Mouse (Mus musculus): Measurements from ENCODE around the gene Slc41a2. TPM values are rescaled to one million over a fixed set of nuclear protein-coding genes. Genes with fewer than 3 reads are reported as not detected.
"Not testable (repeated sequence)": the region's sequence is repeated elsewhere in the genome, so short reads cannot be mapped to it uniquely, and the experiment has no call there.

Gene Slc41a2
- polyA plus RNA-seq, 1 experiment from 2014 or later, result 0.72 TPM

DNA sequence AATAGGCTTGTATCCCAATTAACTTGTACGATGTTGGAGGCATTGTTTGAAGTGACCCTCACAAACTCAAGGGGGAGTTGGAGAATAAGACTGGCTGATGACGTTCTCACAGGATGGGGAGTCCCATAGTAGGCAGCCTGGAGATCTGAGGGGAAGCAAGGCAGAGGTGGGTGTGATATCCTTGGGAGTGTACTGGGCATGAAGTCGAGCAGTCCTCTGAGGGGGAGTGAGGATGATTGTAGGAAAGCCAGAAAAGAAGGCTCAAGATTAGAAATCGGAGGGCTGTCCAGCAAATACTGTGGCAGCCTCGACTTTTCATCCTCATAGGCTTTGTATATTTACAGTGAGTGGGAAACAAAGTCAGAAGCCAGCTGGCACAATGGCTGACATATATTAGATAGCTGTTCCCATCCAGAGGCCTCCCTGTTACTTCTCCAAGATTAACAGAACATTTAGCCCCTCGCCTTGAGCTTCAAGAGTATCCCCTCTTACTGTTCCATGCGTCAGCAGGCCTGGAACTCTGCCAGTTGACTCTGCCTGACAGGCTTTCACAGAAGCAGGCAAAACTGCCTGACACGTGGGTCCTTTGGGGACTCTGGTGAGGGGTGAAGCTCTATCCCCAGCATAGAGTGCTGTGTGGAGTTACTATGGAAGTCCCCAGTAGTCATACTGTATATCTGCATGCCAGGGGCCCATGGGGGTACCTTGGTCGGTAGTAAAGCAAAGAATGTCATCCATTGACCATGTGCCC, 40.6 kb upstream of the Slc41a2 start:
- H3K36me3 ChIP-seq (ENCODE audit: control insufficient read depth, insufficient read depth, low read length), result peaks cover 19% of the 10 kb centered on the region
- H3K27me3 ChIP-seq (ENCODE audit: control insufficient read depth, insufficient read depth, low read length), result no peaks in the 10 kb centered on the region
- H3K4me1 ChIP-seq (ENCODE audit: control insufficient read depth in 2 of 2, insufficient read depth in 2 of 2, low read length in 2 of 2), result peaks cover 13 to 22% of the 10 kb centered on the region in 2 experiments
- WGBS, result 42% methylated on average over 9 of the region's 9 CpGs
- no peak overlapping the region for H3K4me2 ChIP-seq (ENCODE audit: low read length)
- no peak overlapping the region for H3K4me3 ChIP-seq (ENCODE audit: control insufficient read depth in 1 of 2, insufficient read depth in 1 of 2, low read depth in 1 of 2, low read length in 2 of 2)
- H3K27ac ChIP-seq (replicated peaks in 1 of 2; ENCODE audit: control insufficient read depth in 1 of 2, insufficient read depth in 1 of 2, low read depth in 2 of 2, low read length in 2 of 2), result peak overlapping the region in 1 of 2 experiments; percentile 19; a peak in 2 of 4 replicates
- no peak overlapping the region for H3K9ac ChIP-seq (ENCODE audit: low read length)
- peak; percentile 41; the same call in 1 of the 2 replicates for ATAC-seq (ENCODE audit: insufficient number of reproducible peaks, insufficient read depth, low FRiP score, low read depth)
- H3K9me3 ChIP-seq (ENCODE audit: control insufficient read depth, low read length), result no peaks in the 10 kb centered on the region

DNA sequence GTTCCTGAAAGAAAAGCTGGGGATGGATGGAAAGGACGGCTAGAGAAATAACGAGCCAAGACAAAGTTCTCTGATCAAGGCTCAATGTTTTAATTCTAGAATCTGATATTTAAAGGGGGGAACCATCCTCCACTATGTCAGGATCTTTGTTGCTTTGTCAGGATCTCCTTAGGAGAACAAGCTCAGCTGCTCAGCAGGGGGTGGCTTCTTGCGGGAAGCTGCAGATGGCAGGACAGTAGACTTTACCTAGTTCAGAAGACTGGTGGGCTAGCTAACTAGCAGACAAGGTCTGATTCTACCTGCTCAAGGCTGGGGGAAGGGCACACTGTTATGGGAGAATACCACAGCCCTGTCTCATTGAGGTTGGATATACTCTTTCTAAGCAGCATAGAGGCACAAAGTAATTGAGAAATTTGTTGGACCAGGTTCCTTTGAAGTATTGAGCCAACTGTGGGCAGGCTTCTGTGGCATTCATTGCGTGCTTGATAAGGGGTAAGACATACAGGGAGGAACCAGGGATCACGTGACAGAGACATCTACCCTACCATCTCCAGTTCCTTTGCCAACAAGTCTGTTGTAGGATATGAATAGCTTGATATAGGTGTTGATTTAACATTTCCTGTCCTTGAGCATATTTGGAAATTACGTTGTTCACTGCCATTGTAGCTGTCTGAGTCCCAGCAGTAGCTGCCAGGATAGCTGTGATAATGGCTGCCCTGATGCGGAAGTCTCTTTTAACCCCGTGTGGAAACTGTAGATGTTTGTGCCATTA, 39.4 kb upstream of the Slc41a2 start:
- H3K9ac ChIP-seq (ENCODE audit: low read length), result no peak overlapping the region
- H3K27ac ChIP-seq (replicated peaks in 1 of 2; ENCODE audit: control insufficient read depth in 1 of 2, insufficient read depth in 1 of 2, low read depth in 2 of 2, low read length in 2 of 2), result no peak overlapping the region
- H3K4me1 ChIP-seq (ENCODE audit: control insufficient read depth in 2 of 2, insufficient read depth in 2 of 2, low read length in 2 of 2), result peaks cover 13 to 22% of the 10 kb centered on the region in 2 experiments
- H3K4me3 ChIP-seq (ENCODE audit: control insufficient read depth in 1 of 2, insufficient read depth in 1 of 2, low read depth in 1 of 2, low read length in 2 of 2), result no peak overlapping the region
- peaks cover 25% of the 10 kb centered on the region for H3K36me3 ChIP-seq (ENCODE audit: control insufficient read depth, insufficient read depth, low read length)
- ATAC-seq (ENCODE audit: insufficient number of reproducible peaks, insufficient read depth, low FRiP score, low read depth), result no peak
- H3K9me3 ChIP-seq (ENCODE audit: control insufficient read depth, low read length), result no peaks in the 10 kb centered on the region
- no peak overlapping the region for H3K4me2 ChIP-seq (ENCODE audit: low read length)
- 62% methylated on average over 8 of the region's 8 CpGs for WGBS
- H3K27me3 ChIP-seq (ENCODE audit: control insufficient read depth, insufficient read depth, low read length), result no peaks in the 10 kb centered on the region

DNA sequence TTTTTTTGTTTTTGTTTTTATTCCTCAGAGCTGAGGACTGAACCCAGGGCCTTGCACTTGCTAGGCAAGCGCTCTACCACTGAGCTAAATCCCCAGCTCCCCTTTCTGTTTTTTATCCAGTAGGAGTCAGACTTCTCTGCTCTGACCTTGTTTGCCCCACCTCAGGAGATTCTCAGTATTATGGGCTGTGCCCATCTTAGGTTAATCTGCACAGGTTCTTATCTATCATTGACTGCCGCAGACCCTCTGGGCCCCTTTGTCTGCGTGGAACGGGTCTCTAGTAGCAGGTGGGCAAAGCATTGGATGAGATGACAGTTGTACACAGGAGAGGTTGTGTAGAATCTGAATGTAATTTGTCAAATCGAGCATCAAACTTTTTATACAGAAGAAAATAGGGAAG, 37.8 kb upstream of the Slc41a2 start:
- H3K9ac ChIP-seq (ENCODE audit: low read length); H3K27ac ChIP-seq (replicated peaks in 1 of 2; ENCODE audit: control insufficient read depth in 1 of 2, insufficient read depth in 1 of 2, low read depth in 2 of 2, low read length in 2 of 2); H3K4me2 ChIP-seq (ENCODE audit: low read length); H3K27me3 ChIP-seq (ENCODE audit: control insufficient read depth, insufficient read depth, low read length); H3K4me3 ChIP-seq (ENCODE audit: control insufficient read depth in 1 of 2, insufficient read depth in 1 of 2, low read depth in 1 of 2, low read length in 2 of 2); ATAC-seq (ENCODE audit: insufficient number of reproducible peaks, insufficient read depth, low FRiP score, low read depth); H3K9me3 ChIP-seq (ENCODE audit: control insufficient read depth, low read length): not testable (repeated sequence)
- Histone ChIP-seq H3K4me1 (ENCODE audit: control insufficient read depth in 2 of 2, insufficient read depth in 2 of 2, low read length in 2 of 2) (peaks cover 13 to 22% of the 10 kb centered on the region in 2 experiments), H3K36me3 (ENCODE audit: control insufficient read depth, insufficient read depth, low read length) (peaks cover 41% of the 10 kb centered on the region)
- 88% methylated on average over 5 of the region's 5 CpGs for WGBS

DNA sequence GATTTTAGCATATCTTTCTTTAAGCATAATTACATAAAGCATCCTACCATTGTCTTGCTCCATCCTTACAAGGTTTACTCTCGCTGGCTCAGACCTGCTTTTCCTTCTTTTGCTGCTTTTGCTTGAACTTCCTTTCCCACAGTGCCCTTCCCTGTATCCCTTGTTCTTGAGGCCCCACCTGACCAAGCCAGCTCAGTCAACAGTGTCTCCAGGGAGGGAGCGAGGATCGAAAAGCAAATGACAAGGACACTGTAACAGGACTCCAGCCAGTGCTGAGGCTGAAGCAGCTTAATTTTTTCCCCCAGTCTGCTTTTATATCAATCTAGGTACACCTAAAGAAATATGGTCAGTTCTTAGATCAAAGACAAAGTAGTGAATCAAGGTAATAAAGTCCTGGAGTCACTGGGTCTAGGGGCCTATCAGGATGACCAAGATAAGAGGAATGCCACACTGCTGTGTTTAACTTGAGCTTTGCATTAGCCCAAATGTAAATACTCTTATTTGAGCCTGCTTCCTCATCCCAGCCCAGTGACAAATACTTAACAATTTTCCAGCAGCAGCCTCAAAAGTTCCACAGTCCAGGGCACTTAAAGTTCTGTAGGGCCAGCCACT, 36.5 kb upstream of the Slc41a2 start:
- Histone ChIP-seq H3K9ac (ENCODE audit: low read length) (no peak overlapping the region), H3K36me3 (ENCODE audit: control insufficient read depth, insufficient read depth, low read length) (peaks cover 47% of the 10 kb centered on the region), H3K9me3 (ENCODE audit: control insufficient read depth, low read length) (no peaks in the 10 kb centered on the region), H3K4me1 (ENCODE audit: control insufficient read depth in 2 of 2, insufficient read depth in 2 of 2, low read length in 2 of 2) (peaks cover 13 to 22% of the 10 kb centered on the region in 2 experiments), H3K27me3 (ENCODE audit: control insufficient read depth, insufficient read depth, low read length) (no peaks in the 10 kb centered on the region), H3K27ac (replicated peaks in 1 of 2; ENCODE audit: control insufficient read depth in 1 of 2, insufficient read depth in 1 of 2, low read depth in 2 of 2, low read length in 2 of 2) (no peak overlapping the region), H3K4me3 (ENCODE audit: control insufficient read depth in 1 of 2, insufficient read depth in 1 of 2, low read depth in 1 of 2, low read length in 2 of 2) (no peak overlapping the region), H3K4me2 (ENCODE audit: low read length) (no peak overlapping the region)
- 90% methylated on average over 3 of the region's 3 CpGs for WGBS
- no peak for ATAC-seq (ENCODE audit: insufficient number of reproducible peaks, insufficient read depth, low FRiP score, low read depth)

DNA sequence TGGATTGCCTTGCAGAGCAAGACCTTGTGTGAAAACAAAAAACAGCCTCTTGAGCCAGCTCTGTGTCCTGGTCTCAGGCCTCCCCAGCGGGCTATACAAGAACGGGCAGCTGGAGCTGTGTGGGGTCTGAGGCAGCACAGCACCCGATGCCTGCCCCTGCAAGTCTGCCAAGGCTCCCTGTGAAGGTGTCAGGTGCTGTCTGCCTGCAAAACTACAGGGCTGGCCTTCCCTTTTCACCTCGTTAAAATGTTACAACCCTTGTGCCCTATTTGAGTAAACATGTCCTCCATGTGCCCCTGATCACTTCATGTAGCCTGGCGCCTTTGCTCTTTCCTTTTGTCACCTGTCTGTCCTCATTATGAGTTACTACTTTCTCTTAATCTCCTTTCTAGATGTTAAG, 31.2 kb upstream of the Slc41a2 start:
- Histone ChIP-seq H3K27me3 (ENCODE audit: control insufficient read depth, insufficient read depth, low read length) (no peaks in the 10 kb centered on the region), H3K4me1 (ENCODE audit: control insufficient read depth in 2 of 2, insufficient read depth in 2 of 2, low read length in 2 of 2) (no peaks in the 10 kb centered on the region), H3K4me2 (ENCODE audit: low read length) (no peak overlapping the region), H3K4me3 (ENCODE audit: control insufficient read depth in 1 of 2, insufficient read depth in 1 of 2, low read depth in 1 of 2, low read length in 2 of 2) (no peak overlapping the region), H3K9me3 (ENCODE audit: control insufficient read depth, low read length) (no peaks in the 10 kb centered on the region), H3K36me3 (ENCODE audit: control insufficient read depth, insufficient read depth, low read length) (peaks cover 86% of the 10 kb centered on the region), H3K27ac (replicated peaks in 1 of 2; ENCODE audit: control insufficient read depth in 1 of 2, insufficient read depth in 1 of 2, low read depth in 2 of 2, low read length in 2 of 2) (no peak overlapping the region), H3K9ac (ENCODE audit: low read length) (no peak overlapping the region)
- no peak for ATAC-seq (ENCODE audit: insufficient number of reproducible peaks, insufficient read depth, low FRiP score, low read depth)
- WGBS, result 85% methylated on average over 5 of the region's 5 CpGs

DNA sequence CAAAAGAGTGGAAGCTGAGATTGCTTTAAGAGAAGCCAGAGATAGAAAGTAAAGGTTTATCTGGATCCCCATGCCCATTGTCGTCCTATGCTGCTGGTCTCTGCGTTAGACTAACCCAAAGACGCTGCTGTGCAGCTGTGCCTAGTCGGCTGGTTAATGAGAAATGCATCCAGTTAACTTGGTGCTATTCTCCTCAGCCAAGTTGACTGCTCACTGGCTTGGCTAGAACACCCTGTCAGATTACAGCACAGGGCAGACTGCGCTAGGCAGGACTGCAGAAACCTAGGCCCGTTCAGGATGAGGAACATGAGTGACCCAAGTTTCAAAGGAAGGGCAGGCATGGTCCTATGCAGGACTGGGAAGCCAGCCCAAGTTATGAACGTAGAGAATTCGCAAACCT, 25.8 kb upstream of the Slc41a2 start:
- peaks cover 62% of the 10 kb centered on the region for H3K36me3 ChIP-seq (ENCODE audit: control insufficient read depth, insufficient read depth, low read length)
- no peaks in the 10 kb centered on the region for H3K27me3 ChIP-seq (ENCODE audit: control insufficient read depth, insufficient read depth, low read length)
- peaks cover 7 to 20% of the 10 kb centered on the region in 2 experiments for H3K4me1 ChIP-seq (ENCODE audit: control insufficient read depth in 2 of 2, insufficient read depth in 2 of 2, low read length in 2 of 2)
- no peak overlapping the region for H3K9ac ChIP-seq (ENCODE audit: low read length)
- no peak overlapping the region for H3K4me3 ChIP-seq (ENCODE audit: control insufficient read depth in 1 of 2, insufficient read depth in 1 of 2, low read depth in 1 of 2, low read length in 2 of 2)
- 84% methylated on average over 8 of the region's 8 CpGs for whole genome bisulfite sequencing
- H3K4me2 ChIP-seq (ENCODE audit: low read length), result no peak overlapping the region
- no peaks in the 10 kb centered on the region for H3K9me3 ChIP-seq (ENCODE audit: control insufficient read depth, low read length)
- no peak overlapping the region for H3K27ac ChIP-seq (replicated peaks in 1 of 2; ENCODE audit: control insufficient read depth in 1 of 2, insufficient read depth in 1 of 2, low read depth in 2 of 2, low read length in 2 of 2)
- ATAC-seq (ENCODE audit: insufficient number of reproducible peaks, insufficient read depth, low FRiP score, low read depth), result no peak

DNA sequence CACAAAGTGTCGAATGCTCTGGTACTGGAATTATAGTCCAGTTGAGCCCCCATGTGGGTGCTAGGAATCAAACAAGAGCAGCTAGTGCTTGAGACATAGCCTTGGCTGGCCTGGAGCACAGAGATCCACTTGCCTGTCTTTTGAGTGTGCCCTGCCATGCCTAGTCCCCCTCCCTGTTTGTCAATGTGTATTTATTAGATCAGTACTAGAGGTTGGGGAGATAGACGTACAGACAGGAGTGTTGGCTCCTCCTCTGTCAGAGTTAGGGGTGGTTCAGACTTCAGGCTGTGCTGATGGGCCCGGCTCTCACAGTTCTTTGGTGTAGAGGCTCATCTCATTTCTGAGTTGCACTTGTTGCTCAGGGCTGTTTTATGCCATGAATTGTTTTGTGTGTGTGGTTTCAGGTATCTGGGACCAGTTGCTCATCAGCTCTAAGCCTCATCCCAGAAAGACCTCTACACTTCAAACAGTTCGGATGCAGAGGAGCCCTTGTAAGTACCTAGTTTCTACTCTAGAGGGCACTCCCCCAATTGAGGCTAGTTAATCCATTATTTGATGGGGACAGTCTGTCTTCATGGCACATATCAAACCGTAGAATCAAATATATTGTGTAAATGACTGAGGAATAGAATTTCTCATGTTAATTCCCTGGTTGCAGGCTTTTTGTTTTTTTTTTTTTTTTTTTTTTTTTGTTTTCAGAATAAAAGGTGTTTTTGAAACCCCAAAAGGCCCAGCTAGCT, 24.1 kb upstream of the Slc41a2 start:
- Histone ChIP-seq H3K9ac (ENCODE audit: low read length) (no peak overlapping the region), H3K4me1 (ENCODE audit: control insufficient read depth in 2 of 2, insufficient read depth in 2 of 2, low read length in 2 of 2) (peaks cover 7 to 20% of the 10 kb centered on the region in 2 experiments), H3K27ac (replicated peaks in 1 of 2; ENCODE audit: control insufficient read depth in 1 of 2, insufficient read depth in 1 of 2, low read depth in 2 of 2, low read length in 2 of 2) (no peak overlapping the region), H3K36me3 (ENCODE audit: control insufficient read depth, insufficient read depth, low read length) (peaks cover 46% of the 10 kb centered on the region), H3K4me2 (ENCODE audit: low read length) (peak overlapping the region; percentile 93; the same call in 1 of the 2 replicates), H3K27me3 (ENCODE audit: control insufficient read depth, insufficient read depth, low read length) (no peaks in the 10 kb centered on the region), H3K4me3 (ENCODE audit: control insufficient read depth in 1 of 2, insufficient read depth in 1 of 2, low read depth in 1 of 2, low read length in 2 of 2) (no peak overlapping the region), H3K9me3 (ENCODE audit: control insufficient read depth, low read length) (no peaks in the 10 kb centered on the region)
- WGBS, result 60% methylated on average over 5 of the region's 5 CpGs
- no peak for ATAC-seq (ENCODE audit: insufficient number of reproducible peaks, insufficient read depth, low FRiP score, low read depth)

Measured in heart, embryonic 14.5 days (tissue).